Mouse (Mus musculus): ENCODE results near the gene Sp4. TPM values are rescaled to one million over a fixed set of nuclear protein-coding genes. Genes with fewer than 3 reads are reported as not detected.
A peak's percentile ranks its signal among the peaks of the same experiment; 100 is the strongest.

The Sp4 gene
- polyA plus RNA-seq, 1 experiment from 2014 or later = 16.9 TPM

GRCm38 (mm10) chr12:118263878-118264277 is 37.4 kb downstream of the Sp4 start:
- Histone ChIP-seq H3K36me3 (replicated peaks; ENCODE audit: control insufficient read depth, insufficient read depth, low read depth, low read length) (no peaks in the 10 kb centered on the region), H3K4me2 (ENCODE audit: low read depth, low read length) (no peak overlapping the region)
- no peak for ATAC-seq (replicated peaks; ENCODE audit: insufficient number of reproducible peaks, low FRiP score, low TSS enrichment, low read depth)

GRCm38 (mm10) chr12:118255292-118255782 is 45.9 kb downstream of the Sp4 start:
- Histone ChIP-seq H3K27ac (replicated peaks; ENCODE audit: low read depth, low read length) (no peak overlapping the region), H3K4me3 (ENCODE audit: low read depth, low read length) (no peak overlapping the region), H3K9me3 (replicated peaks; ENCODE audit: control insufficient read depth, low read length) (no peaks in the 10 kb centered on the region), H3K27me3 (ENCODE audit: control insufficient read depth, insufficient read depth, low read length) (no peaks in the 10 kb centered on the region), H3K36me3 (replicated peaks; ENCODE audit: control insufficient read depth, insufficient read depth, low read depth, low read length) (no peaks in the 10 kb centered on the region), H3K9ac (replicated peaks; ENCODE audit: low read length) (no peak overlapping the region), H3K4me2 (ENCODE audit: low read depth, low read length) (no peak overlapping the region), H3K4me1 (ENCODE audit: control insufficient read depth, insufficient read depth, low read length) (no peaks in the 10 kb centered on the region)
- ATAC-seq (replicated peaks; ENCODE audit: insufficient number of reproducible peaks, low FRiP score, low TSS enrichment, low read depth) (no peak), DNase-seq (ENCODE audit: low spot score) (no peak)
- WGBS = 68% methylated on average over 1 of the region's 1 CpGs

More at GRCm38 (mm10) chr12:118263878-118264277, 37.4 kb downstream of the Sp4 start:
- H3K27ac ChIP-seq (replicated peaks; ENCODE audit: low read depth, low read length) = no peak overlapping the region
- no peaks in the 10 kb centered on the region for H3K4me1 ChIP-seq (ENCODE audit: control insufficient read depth, insufficient read depth, low read length)
- no peak overlapping the region for H3K9ac ChIP-seq (replicated peaks; ENCODE audit: low read length)
- DNase-seq (ENCODE audit: low spot score) = no peak
- H3K9me3 ChIP-seq (replicated peaks; ENCODE audit: control insufficient read depth, low read length) = no peaks in the 10 kb centered on the region
- H3K4me3 ChIP-seq (ENCODE audit: low read depth, low read length) = no peak overlapping the region
- no peaks in the 10 kb centered on the region for H3K27me3 ChIP-seq (ENCODE audit: control insufficient read depth, insufficient read depth, low read length)
- WGBS = 64% methylated on average over 1 of the region's 1 CpGs

GRCm38 (mm10) chr12:118221182-118221581 is 80.1 kb downstream of the Sp4 start:
- 64% methylated on average over 3 of the region's 3 CpGs for WGBS
- ATAC-seq (replicated peaks; ENCODE audit: insufficient number of reproducible peaks, low FRiP score, low TSS enrichment, low read depth) = no peak

DNA sequence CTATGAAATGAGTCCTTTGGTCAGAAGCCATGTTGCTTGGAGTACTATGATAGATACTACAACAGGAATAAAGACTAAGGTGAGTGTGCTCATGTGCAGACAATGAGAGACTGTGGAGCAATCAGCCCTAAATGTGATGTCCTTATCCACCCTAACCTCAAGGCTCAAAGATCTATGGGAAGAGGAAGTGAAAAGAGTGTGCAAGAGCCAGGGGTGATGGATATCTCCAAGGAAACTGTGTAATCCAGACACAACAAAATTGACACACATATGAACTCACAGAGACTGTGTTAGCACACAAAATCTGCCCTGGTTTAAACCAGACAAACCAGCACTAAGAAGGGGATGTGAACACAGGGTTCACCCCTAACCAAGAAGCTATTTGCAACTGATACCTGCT is 81.2 kb downstream of the Sp4 start:
- H3K9me3 ChIP-seq (replicated peaks; ENCODE audit: control insufficient read depth, low read length) = no peaks in the 10 kb centered on the region
- ATAC-seq (replicated peaks; ENCODE audit: insufficient number of reproducible peaks, low FRiP score, low TSS enrichment, low read depth) (no peak), DNase-seq (ENCODE audit: low spot score) (no peak)
- H3K4me2 ChIP-seq (ENCODE audit: low read depth, low read length) = no peak overlapping the region
- H3K9ac ChIP-seq (replicated peaks; ENCODE audit: low read length) = no peak overlapping the region
- no peaks in the 10 kb centered on the region for H3K4me1 ChIP-seq (ENCODE audit: control insufficient read depth, insufficient read depth, low read length)
- no peak overlapping the region for H3K27ac ChIP-seq (replicated peaks; ENCODE audit: low read depth, low read length)
- no peaks in the 10 kb centered on the region for H3K36me3 ChIP-seq (replicated peaks; ENCODE audit: control insufficient read depth, insufficient read depth, low read depth, low read length)
- H3K27me3 ChIP-seq (ENCODE audit: control insufficient read depth, insufficient read depth, low read length) = no peaks in the 10 kb centered on the region
- H3K4me3 ChIP-seq (ENCODE audit: low read depth, low read length) = no peak overlapping the region

More at GRCm38 (mm10) chr12:118221182-118221581, 80.1 kb downstream of the Sp4 start:
- no peaks in the 10 kb centered on the region for H3K4me1 ChIP-seq (ENCODE audit: control insufficient read depth, insufficient read depth, low read length)
- H3K27me3 ChIP-seq (ENCODE audit: control insufficient read depth, insufficient read depth, low read length) = no peaks in the 10 kb centered on the region
- H3K36me3 ChIP-seq (replicated peaks; ENCODE audit: control insufficient read depth, insufficient read depth, low read depth, low read length) = no peaks in the 10 kb centered on the region
- H3K27ac ChIP-seq (replicated peaks; ENCODE audit: low read depth, low read length) = no peak overlapping the region
- no peak overlapping the region for H3K9ac ChIP-seq (replicated peaks; ENCODE audit: low read length)
- H3K4me3 ChIP-seq (ENCODE audit: low read depth, low read length) = no peak overlapping the region
- H3K4me2 ChIP-seq (ENCODE audit: low read depth, low read length) = no peak overlapping the region
- no peaks in the 10 kb centered on the region for H3K9me3 ChIP-seq (replicated peaks; ENCODE audit: control insufficient read depth, low read length)
- no peak for DNase-seq (ENCODE audit: low spot score)

- Histone ChIP-seq H3K27ac (replicated peaks; ENCODE audit: low read depth, low read length) (no peak overlapping the region), H3K9me3 (replicated peaks; ENCODE audit: control insufficient read depth, low read length) (no peaks in the 10 kb centered on the region), H3K4me3 (ENCODE audit: low read depth, low read length) (no peak overlapping the region), H3K4me2 (ENCODE audit: low read depth, low read length) (no peak overlapping the region), H3K27me3 (ENCODE audit: control insufficient read depth, insufficient read depth, low read length) (no peaks in the 10 kb centered on the region), H3K9ac (replicated peaks; ENCODE audit: low read length) (no peak overlapping the region), H3K4me1 (ENCODE audit: control insufficient read depth, insufficient read depth, low read length) (no peaks in the 10 kb centered on the region), H3K36me3 (replicated peaks; ENCODE audit: control insufficient read depth, insufficient read depth, low read depth, low read length) (no peaks in the 10 kb centered on the region)
- no peak for ATAC-seq (replicated peaks; ENCODE audit: insufficient number of reproducible peaks, low FRiP score, low TSS enrichment, low read depth)
- 87% methylated on average over 2 of the region's 2 CpGs for WGBS
- DNase-seq (ENCODE audit: low spot score) = no peak
Observed at GRCm38 (mm10) chr12:118212163-118212562, 89.1 kb downstream of the Sp4 start.

GRCm38 (mm10) chr12:118198386-118199093 is 102.7 kb downstream of the Sp4 start, which contains the start of gene Dnah11:
Dnah11 (minus strand) TSS chr12:118199043.
- Histone ChIP-seq H3K9ac (replicated peaks; ENCODE audit: low read length) (0 out of 2 replicates have a peak within 1 kb of the TSS, but pooled peaks have one; percentile 22), H3K9me3 (replicated peaks; ENCODE audit: control insufficient read depth, low read length) (no peaks in the 10 kb centered on the region), H3K4me1 (ENCODE audit: control insufficient read depth, insufficient read depth, low read length) (no peaks in the 10 kb centered on the region), H3K27ac (replicated peaks; ENCODE audit: low read depth, low read length) (no peak within 1 kb of the TSS), H3K4me2 (ENCODE audit: low read depth, low read length) (peak within 1 kb of the TSS; percentile 94), H3K4me3 (ENCODE audit: low read depth, low read length) (peak within 1 kb of the TSS; percentile 48), H3K27me3 (ENCODE audit: control insufficient read depth, insufficient read depth, low read length) (peaks cover 14% of the 10 kb centered on the region), H3K36me3 (replicated peaks; ENCODE audit: control insufficient read depth, insufficient read depth, low read depth, low read length) (no peaks in the 10 kb centered on the region)
- WGBS = 1% methylated on average over 47 of the region's 47 CpGs
- DNase-seq (ENCODE audit: low spot score) (peak; percentile 85), ATAC-seq (replicated peaks; ENCODE audit: insufficient number of reproducible peaks, low FRiP score, low TSS enrichment, low read depth) (peak; percentile 98)

GRCm38 (mm10) chr12:118196583-118196982 is 104.7 kb downstream of the Sp4 start:
- Histone ChIP-seq H3K27ac (replicated peaks; ENCODE audit: low read depth, low read length) (no peak overlapping the region), H3K9ac (replicated peaks; ENCODE audit: low read length) (no peak overlapping the region), H3K36me3 (replicated peaks; ENCODE audit: control insufficient read depth, insufficient read depth, low read depth, low read length) (no peaks in the 10 kb centered on the region), H3K4me1 (ENCODE audit: control insufficient read depth, insufficient read depth, low read length) (no peaks in the 10 kb centered on the region), H3K4me3 (ENCODE audit: low read depth, low read length) (no peak overlapping the region), H3K4me2 (ENCODE audit: low read depth, low read length) (no peak overlapping the region), H3K27me3 (ENCODE audit: control insufficient read depth, insufficient read depth, low read length) (peaks cover 14% of the 10 kb centered on the region), H3K9me3 (replicated peaks; ENCODE audit: control insufficient read depth, low read length) (no peaks in the 10 kb centered on the region)
- DNase-seq (ENCODE audit: low spot score) (no peak), ATAC-seq (replicated peaks; ENCODE audit: insufficient number of reproducible peaks, low FRiP score, low TSS enrichment, low read depth) (no peak)
- 69% methylated on average over 2 of the region's 2 CpGs for WGBS

DNA sequence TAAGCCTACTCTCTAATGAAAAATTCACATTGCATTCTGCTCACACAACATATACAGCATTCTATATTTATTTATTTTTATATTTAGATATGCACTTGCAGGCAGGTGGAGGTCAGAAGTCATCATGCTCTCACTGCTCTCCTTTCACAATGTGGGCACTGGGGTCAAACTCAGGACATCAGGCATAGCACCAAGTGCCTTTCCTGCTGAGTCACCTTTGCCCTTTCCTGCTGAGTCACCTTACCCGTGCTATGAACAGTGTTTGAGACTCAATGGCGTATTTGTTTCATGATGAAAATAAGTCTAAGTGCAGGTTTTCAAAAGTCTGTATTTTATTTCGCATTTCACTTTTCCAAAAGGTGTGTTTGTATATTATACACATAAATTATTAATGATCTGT is 111.7 kb downstream of the Sp4 start:
- ATAC-seq (replicated peaks; ENCODE audit: insufficient number of reproducible peaks, low FRiP score, low TSS enrichment, low read depth) = no peak
- Histone ChIP-seq H3K36me3 (replicated peaks; ENCODE audit: control insufficient read depth, insufficient read depth, low read depth, low read length) (no peaks in the 10 kb centered on the region), H3K4me3 (ENCODE audit: low read depth, low read length) (no peak overlapping the region)

More for the DNA sequence above, 111.7 kb downstream of the Sp4 start:
- WGBS = 69% methylated on average over 3 of the region's 3 CpGs
- Histone ChIP-seq H3K27me3 (ENCODE audit: control insufficient read depth, insufficient read depth, low read length) (peaks cover 8% of the 10 kb centered on the region; the same call in 1 of the 2 replicates), H3K4me1 (ENCODE audit: control insufficient read depth, insufficient read depth, low read length) (no peaks in the 10 kb centered on the region), H3K4me2 (ENCODE audit: low read depth, low read length) (no peak overlapping the region), H3K9me3 (replicated peaks; ENCODE audit: control insufficient read depth, low read length) (no peaks in the 10 kb centered on the region), H3K27ac (replicated peaks; ENCODE audit: low read depth, low read length) (no peak overlapping the region), H3K9ac (replicated peaks; ENCODE audit: low read length) (no peak overlapping the region)
- DNase-seq (ENCODE audit: low spot score) = no peak

Measured in embryonic facial prominence, embryonic 11.5 days (tissue).